Mouse (Mus musculus): ENCODE results near the gene Eif2b1.

GRCm38 (mm10) chr5:124528351-124528750 is 50.6 kb downstream of the Eif2b1 start:
- no peak for TF ChIP-seq GATA1 (IDR thresholded peaks at IDR 0.05; ENCODE audit: borderline replicate concordance, low read length)
- TF ChIP-seq FLI1 (IDR thresholded peaks at IDR 0.05; ENCODE audit: low read length) = no peak

Measured in megakaryocyte, embryonic 14.5 days (primary cell).